Mouse (Mus musculus) embryonic fibroblast, embryonic 13.5 days (primary cell): Measurements from ENCODE around the gene Nf1. TPM values are rescaled to one million over a fixed set of nuclear protein-coding genes. Genes with fewer than 3 reads are reported as not detected.
"Not testable (repeated sequence)": the region's sequence is repeated elsewhere in the genome, so short reads cannot be mapped to it uniquely, and the experiment has no call there.

Source experiments
- H3K27ac ChIP-seq: 2 replicates; pipeline ENCODE4 v1.5.1; 2012; ENCODE audit warnings: low read length, control low read depth, inconsistent platforms; ENCODE audit not compliant: insufficient read depth
- H3K4me1 ChIP-seq: 2 replicates; pipeline ENCODE4 v1.6.1; 2011; ENCODE audit warnings: low read length; ENCODE audit not compliant: control insufficient read depth, insufficient read depth
- H3K4me3 ChIP-seq: 2 replicates; pipeline ENCODE4 v1.5.1; 2011; ENCODE audit warnings: mild to moderate bottlenecking, control low read depth, low read length; ENCODE audit not compliant: insufficient read depth
- CTCF ChIP-seq: IDR thresholded peaks from 2 replicates; pipeline ENCODE4 v1.5.1; 2011; ENCODE audit warnings: mild to moderate bottlenecking, control low read depth, low read length, moderate library complexity, borderline replicate concordance; ENCODE audit not compliant: insufficient read depth
- POLR2A ChIP-seq: IDR thresholded peaks from 2 replicates; pipeline ENCODE4 v1.6.1; 2011; ENCODE audit warnings: low read depth, mild to moderate bottlenecking, control low read depth, low read length, moderate library complexity
- polyA plus RNA-seq: library from polyadenylated mRNA; stranded (reverse); fragments of >200 nt; gene quantifications from 2 replicates; pipeline ENCODE4 v1.2.4, GENCODE M21; 2011; ENCODE audit warnings: low read depth; ENCODE audit not compliant: missing spikeins, insufficient read length

Nf1 gene
- 56.3 and 65.2 TPM in 2 replicates for polyA plus RNA-seq

DNA sequence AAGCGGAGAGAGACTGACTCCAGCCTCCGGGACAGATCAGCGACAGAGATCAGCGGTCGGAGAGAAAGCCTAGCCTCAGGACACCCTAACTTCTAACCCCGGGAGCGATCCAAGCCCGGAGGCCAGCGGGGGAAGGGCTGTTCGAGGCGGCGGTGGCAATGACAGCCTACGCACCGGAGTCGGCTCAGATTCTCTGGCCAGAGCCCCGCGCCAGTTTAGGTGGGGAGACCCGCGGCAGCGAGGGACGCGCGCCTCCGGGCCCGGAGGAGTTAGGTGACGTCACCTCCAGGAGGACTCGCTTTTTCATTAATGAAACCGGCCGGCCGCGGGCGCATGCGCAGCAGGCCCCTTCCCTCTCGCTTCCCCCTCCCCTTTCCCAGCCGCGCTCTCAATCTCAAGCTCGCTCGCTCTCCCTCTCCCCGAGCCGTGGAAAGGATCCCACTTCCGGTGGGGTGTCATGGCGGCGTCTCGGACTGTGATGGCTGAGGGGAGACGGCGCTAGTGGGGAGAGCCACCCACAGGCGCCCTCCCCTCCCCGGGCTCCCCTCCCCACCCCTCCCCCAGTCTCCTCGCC is at the start of gene Nf1:
Nf1 (plus strand) TSS at position 460 of the 574 bp plus-strand sequence.
- H3K4me3 ChIP-seq, result peak within 1 kb of the TSS; percentile 73
- TF ChIP-seq POLR2A (peak; percentile 73), CTCF (no peak)
- peaks cover 6% of the 10 kb centered on the region; the same call in 1 of the 2 replicates for H3K4me1 ChIP-seq
- H3K27ac ChIP-seq, result peak within 1 kb of the TSS; percentile 84

DNA sequence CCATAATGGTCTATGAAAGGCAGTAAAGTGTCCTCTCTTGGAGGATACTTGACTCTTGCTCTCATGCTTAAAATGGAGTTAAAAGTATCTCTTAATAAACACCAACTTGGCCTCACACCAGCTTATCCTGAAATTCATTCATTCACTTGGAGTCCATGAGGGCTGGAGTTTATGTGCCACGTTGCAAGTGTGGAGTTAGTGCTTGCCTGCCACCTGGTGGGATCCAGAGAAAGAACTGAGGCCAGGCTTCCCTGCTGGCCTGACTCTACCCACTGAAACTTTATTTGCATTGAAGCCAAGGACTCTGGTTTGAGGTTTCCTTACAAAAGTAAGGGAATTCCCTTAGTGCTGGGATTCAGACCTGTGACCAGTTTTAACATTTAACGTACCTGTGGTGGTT is 49.0 kb upstream of the Nf1 start:
- H3K27ac ChIP-seq, result no peak overlapping the region
- peak; percentile 83 for TF ChIP-seq CTCF
- no peak for TF ChIP-seq POLR2A
- no peak overlapping the region for H3K4me3 ChIP-seq
- H3K4me1 ChIP-seq, result no peaks in the 10 kb centered on the region

DNA sequence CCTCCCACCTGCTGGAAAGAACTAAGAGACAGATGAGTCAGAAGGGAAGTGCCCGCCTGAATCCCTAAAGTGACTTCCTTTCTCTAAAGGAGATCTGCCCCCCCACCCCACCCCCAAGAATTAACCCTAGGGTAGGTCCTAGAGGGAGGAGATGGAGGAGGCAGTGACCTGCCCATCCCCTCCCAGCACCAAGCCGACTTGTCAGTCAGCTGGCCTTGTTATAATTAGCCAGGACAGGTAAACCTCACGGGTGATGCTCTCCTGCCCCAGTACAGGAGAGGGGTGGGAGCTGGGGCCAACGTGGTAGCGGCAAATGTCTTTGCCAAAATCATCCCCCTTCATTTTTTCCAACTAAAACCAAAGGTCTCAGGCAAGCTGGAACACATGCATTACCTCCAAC is 47.8 kb upstream of the Nf1 start:
- Histone ChIP-seq H3K4me1 (no peaks in the 10 kb centered on the region), H3K4me3 (no peak overlapping the region), H3K27ac (no peak overlapping the region)
- TF ChIP-seq CTCF (no peak), POLR2A (no peak)

DNA sequence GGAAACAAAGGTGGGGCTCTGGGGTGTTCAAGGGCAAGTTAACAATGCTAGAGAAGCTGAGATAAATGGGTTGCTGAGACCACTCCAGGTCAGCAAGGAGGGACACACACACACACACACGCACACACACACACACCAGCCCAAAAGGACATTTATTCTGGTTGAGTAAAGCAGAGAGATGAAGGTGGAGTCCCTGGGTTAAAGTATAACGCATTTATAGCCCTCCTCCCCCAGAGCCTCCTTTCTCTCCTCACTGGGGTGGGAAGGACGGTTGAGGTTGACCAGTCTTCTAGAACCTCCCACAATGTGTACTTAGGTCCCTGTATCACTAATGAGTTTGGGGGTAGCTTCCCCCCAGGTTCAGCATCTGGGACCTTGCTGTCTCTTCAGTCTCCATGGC is 47.4 kb upstream of the Nf1 start:
- Histone ChIP-seq H3K4me3 (no peak overlapping the region), H3K27ac (no peak overlapping the region), H3K4me1 (no peaks in the 10 kb centered on the region)
- no peak for TF ChIP-seq POLR2A
- TF ChIP-seq CTCF, result no peak

DNA sequence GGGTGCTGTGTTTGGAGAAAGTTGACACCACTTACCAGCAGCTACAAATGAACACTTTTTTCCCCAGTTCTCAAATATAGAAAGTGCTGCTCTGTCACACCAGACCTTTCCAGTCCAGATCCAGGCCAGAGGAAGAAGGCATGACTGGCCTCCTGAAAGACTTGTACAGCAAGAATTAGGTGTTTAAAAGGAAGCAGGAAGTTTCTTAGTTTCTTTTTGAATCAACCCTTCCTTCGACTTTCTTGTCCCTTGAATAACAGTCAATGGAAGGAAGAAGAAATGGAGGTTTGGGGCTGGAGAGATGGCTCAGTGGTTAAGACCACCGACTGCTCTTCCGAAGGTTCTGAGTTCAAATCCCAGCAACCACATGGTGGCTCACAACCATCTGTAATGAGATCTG is 46.5 kb upstream of the Nf1 start:
- Histone ChIP-seq H3K27ac (no peak overlapping the region), H3K4me3 (no peak overlapping the region), H3K4me1 (no peaks in the 10 kb centered on the region)
- no peak for TF ChIP-seq POLR2A
- TF ChIP-seq CTCF, result no peak

DNA sequence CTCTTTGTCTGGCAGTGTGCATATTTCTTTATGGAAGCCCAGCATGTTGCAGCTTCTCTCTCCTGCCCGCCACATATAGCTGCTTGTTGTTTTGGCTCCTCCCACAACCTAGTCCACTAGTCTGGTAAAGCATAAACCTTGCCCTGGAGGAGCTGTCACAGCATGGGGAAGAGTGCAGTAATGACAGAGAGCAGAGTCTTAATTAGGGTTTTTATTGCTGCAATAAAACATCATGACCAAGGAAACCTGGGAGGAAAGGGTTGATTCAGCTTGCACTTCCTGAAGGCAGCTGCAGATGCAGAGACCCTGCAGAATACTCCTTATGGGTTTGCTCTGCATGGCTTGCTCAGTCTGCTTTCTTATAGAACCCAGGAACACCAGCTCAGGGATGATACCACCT is 45.5 kb upstream of the Nf1 start:
- no peak overlapping the region for H3K4me3 ChIP-seq
- H3K27ac ChIP-seq, result no peak overlapping the region
- no peak for TF ChIP-seq POLR2A
- no peaks in the 10 kb centered on the region for H3K4me1 ChIP-seq

DNA sequence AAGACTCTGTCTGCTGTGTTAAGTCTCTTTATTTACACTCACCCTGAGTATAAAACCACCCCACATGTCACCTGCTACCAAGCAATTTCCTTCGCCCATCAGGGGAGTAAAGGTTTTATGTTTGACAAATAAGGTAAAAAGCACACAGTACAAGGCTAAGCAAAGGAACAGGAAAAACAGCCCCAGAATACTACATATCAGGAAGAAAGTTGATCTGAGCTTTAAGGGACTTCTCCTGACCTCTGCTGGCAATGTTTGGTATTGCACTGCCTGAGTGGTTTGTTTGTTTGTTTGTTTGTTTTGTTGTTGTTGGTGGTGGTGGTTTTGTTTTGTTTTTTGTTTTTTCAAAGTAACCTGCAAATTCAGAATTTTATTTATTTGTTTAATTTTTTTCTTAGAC is 43.3 kb upstream of the Nf1 start:
- Histone ChIP-seq H3K27ac (no peak overlapping the region), H3K4me1 (no peaks in the 10 kb centered on the region), H3K4me3 (no peak overlapping the region)
- TF ChIP-seq POLR2A (no peak), CTCF (no peak)

DNA sequence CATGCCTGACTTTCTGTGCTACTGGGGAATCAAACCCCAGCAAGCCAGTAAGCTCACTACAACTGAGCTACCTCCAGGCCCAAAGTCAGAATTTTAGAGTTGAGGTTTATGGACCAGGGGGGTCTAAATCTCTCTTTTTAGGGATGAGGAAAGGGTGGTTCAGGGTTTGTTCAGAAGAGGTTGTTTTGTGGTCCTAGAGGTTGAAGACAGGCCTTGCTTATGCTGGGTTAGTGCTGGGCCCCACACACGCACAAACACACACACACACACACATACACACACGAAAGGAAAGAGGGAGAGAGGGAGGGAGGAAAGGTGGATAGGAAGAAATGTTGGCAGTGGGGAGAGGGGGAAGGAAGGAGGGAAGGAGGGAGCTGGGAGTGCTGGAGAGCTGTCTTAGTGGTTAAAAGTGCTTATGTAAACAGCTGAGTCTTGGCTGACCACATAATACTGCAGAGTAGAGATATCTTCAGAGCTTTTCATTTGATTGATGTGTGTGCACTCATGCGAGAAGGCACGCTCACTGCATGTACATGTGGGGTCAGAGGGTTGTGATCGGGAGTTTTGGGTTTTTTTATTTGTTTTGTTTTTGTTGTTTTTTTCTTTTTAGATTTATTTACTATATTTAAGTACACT is 42.5 kb upstream of the Nf1 start, which contains the start of gene Gm9964:
Gm9964 (minus strand) TSS at position 51 of the 636 bp plus-strand sequence.
- H3K27ac ChIP-seq, result no peak within 1 kb of the TSS
- no peak for TF ChIP-seq POLR2A
- no peak for TF ChIP-seq CTCF
- H3K4me1 ChIP-seq, result no peaks in the 10 kb centered on the region
- no peak within 1 kb of the TSS for H3K4me3 ChIP-seq

DNA sequence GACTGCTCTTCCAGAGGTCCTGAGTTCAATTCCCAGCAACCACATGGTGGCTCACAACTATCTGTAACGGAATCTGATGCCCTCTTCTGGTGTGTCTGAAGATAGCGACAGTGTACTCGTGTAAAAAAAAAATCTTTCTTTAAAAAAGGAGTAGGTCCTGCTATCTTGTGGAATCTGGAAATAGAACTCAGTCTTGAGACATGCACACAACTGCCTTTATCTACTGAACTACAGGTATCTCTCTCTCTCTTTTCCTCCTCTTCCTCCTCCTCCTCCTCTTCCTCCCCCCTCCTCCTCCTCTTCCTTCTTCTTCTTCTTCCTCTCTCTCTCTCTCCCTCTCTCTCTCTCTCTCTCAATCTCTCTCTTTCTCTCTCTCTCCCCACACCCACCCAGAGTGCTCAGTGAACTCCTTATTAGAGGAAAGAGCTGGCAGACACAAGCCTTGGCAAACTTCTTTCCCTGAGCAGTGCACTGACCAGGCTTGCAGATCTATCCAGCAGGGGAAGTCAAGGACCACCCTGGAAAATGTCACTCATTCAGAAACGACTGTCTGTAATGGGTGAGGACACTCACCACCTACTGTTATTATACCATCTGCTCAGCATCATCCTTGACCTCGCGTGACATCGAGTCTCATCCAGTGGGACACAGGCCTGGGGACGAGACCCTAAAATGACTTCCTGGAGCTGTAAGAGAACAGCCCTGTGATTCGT is 39.6 kb upstream of the Nf1 start:
- Histone ChIP-seq H3K4me1 (no peaks in the 10 kb centered on the region), H3K4me3 (no peak overlapping the region), H3K27ac (no peak overlapping the region)
- TF ChIP-seq POLR2A (no peak), CTCF (no peak)

DNA sequence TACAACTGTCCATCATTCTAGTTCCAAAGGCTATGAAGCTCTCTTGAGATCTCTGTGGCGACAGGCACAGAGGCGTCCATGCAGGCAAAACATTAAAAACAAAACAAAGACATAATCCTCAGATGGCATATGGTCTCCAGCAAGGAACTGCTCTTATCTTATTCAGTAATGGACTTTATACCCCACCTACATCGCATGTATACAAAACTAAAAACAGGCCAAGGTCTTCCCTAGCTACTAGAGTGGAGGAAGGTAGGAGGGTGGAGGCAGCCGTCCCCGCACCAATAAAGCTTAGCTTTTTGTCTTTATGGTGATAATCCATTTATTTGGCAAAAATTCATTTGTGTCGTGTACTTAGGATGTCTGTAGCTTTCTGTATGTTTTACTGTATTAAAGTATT is 36.4 kb upstream of the Nf1 start:
- no peak overlapping the region for H3K4me3 ChIP-seq
- no peak overlapping the region for H3K27ac ChIP-seq
- TF ChIP-seq CTCF (no peak), POLR2A (no peak)
- H3K4me1 ChIP-seq, result peaks cover 15% of the 10 kb centered on the region; the same call in 1 of the 2 replicates

DNA sequence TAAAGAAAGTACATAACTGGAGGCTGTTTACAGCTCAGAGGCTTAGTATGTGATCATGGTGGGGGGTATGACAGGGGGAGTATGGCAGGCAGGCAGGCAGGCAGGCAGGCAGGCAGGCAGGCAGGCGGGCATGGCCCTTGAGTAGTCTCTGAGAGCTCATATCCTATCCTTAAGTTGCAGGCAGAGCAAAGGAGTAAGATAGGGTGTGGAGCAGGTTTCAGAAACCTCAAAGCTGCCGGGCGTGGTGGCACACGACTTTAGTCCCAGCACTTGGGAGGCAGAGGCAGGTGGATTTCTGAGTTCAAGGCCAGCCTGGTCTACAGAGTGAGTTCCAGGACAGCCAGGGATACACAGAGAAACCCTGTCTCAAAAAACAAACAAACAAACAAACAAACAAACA is 35.2 kb upstream of the Nf1 start:
- H3K4me3 ChIP-seq, H3K27ac ChIP-seq: not testable (repeated sequence)
- peaks cover 15% of the 10 kb centered on the region; the same call in 1 of the 2 replicates for H3K4me1 ChIP-seq
